Mouse (Mus musculus) adrenal gland, adult 18-20 months (tissue): ENCODE measurements around the gene Trim59. TPM values are rescaled to one million over a fixed set of nuclear protein-coding genes. Genes with fewer than 3 reads are reported as not detected.
"Not testable (repeated sequence)": the region's sequence is repeated elsewhere in the genome, so short reads cannot be mapped to it uniquely, and the experiment has no call there.

ENCODE experiments used
- DNase-seq, 2 experiments: peaks; one replicate each; pipeline ENCODE4 v3.0.0; 2021 to 2022; ENCODE audit warnings: low spot score in 2 of 2
- long read RNA-seq, 2 experiments: library from polyadenylated mRNA; stranded (forward); transcript quantifications; one replicate each; pipeline ENCODE4 v2.0.0; 2021
- total RNA-seq, 2 experiments: library from RNA; stranded (reverse); gene quantifications; 1 replicate in 1 of 2; 2 replicates in 1 of 2; pipeline ENCODE4 v1.2.3; 2021

The Trim59 gene
- total RNA-seq, result 1 to 10 TPM; 2.9 to 4.8 TPM
- long read RNA-seq, experiment 1, result 0 reads
- long read RNA-seq, experiment 2, partial matches to known transcripts, result 1 of 4 reads
- long read RNA-seq, experiment 2, other reads (novel, unspliced or antisense), result 2 of 4 reads

DNA sequence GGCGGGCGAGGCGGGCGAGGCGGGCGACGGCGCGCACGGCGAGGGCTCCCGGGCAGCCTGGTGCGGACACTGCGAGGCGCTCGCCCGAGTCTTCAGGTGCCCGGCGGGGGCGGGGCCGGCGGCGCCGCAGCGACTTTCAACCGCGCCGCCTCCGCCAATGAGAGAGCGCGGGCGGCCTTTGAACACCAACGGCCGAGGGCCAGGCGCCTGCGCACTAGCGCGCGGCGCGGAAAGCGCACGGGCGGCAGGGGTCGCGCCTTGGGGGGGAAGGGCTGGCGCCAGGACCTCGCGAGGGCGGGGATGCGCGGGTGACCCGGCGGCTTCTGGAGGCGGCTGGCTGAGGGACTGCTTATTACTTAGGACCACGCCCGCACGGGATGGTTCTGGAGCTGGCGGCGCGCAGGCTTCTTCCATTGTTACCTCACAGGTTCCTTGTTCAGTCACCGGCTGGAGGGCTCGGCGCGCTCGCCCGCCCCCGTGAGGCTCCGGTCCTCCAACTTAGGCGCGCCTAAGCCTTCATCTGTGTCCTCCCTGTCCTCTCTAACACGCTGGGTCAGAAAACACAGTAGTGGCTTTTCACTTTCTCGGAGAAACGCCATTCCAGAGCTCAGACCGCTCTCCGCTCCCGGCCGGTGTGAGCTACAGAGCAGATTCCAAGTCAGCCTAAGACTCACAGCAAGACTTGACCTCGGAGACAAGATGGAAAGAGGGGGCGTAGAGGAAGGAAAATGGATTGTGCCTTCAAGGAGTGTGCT is at the start of gene Trim59:
Trim59 (minus strand) TSS at position 111 of the 755 bp plus-strand sequence.
- peak; percentile 87 to 89 for DNase-seq

DNA sequence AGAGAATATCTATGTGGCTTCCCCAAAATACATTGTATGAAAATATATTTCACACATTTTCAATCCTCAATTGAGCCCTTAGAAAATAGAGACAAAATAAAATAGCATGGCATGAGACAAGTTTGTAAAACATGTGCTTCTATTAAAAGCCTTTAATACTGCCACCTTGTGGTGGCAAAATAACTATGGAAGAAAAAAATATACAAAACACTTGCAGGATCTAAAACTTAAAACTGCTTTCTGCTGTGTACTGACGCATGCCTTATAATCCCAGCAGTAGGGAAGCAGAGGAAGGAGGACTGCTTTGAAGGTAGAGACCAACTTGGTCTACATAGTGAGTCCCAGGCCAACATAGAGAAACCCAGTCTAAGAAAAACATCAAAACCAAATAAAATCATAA is 19.4 kb upstream of the Trim59 start:
- DNase-seq, result no peak

DNA sequence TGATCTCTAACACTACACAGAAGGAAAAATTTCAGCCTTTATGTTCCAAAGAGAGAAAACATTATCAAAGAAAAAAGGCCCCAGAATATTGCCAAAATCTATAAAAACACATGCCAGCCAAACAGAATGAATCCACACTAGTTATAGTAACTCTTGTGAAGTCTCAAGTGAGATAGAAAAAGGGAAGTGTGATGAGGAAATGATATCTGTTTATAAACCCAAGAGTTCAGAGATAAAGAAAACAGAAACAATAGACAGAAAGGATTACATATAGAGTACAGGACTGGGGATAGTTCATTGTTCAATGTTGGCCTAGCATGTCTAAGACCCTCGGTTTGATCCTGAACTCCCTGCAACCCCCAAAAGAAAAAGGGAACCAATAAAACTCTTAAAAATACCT is 18.2 kb upstream of the Trim59 start:
- DNase-seq, result no peak

DNA sequence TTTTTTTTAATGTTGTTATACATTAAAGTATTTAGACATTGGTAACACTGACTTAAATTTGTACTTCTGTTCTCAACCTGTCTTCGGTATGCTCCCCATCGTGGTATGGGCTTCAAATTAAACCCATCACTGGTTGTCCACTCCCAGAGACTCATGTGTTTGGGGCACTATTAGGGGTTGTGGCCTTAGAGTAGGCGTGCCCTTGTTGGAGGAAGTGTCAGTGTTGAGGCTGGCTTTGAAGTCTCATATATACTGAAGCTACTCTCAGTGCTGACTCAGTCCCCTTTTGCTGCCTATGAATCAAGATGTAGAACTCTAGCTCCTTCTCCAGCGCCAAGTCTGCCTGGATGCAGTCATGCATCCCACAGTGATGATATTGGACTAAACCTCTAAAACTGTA is 16.1 kb upstream of the Trim59 start:
- DNase-seq, result no peak

DNA sequence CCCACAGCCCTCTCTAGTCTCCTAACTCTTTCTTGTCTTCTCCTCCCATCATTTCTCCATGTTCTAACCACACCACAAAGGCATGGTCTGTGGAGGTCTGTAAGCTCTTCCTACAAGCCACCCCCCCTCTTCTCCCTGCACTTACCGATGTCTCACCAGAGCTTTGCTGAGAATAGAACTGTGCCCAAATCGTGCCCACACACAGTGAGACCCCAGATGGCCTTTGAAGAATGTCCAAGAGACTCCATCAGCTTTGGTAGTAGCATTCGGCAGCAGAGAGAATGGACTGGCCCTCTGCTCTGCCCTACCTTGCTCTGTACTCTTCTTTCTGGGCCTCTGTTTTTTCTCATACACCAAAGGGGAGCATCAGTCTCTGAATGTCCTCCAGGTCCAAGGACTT is 11.3 kb upstream of the Trim59 start:
- no peak for DNase-seq

DNA sequence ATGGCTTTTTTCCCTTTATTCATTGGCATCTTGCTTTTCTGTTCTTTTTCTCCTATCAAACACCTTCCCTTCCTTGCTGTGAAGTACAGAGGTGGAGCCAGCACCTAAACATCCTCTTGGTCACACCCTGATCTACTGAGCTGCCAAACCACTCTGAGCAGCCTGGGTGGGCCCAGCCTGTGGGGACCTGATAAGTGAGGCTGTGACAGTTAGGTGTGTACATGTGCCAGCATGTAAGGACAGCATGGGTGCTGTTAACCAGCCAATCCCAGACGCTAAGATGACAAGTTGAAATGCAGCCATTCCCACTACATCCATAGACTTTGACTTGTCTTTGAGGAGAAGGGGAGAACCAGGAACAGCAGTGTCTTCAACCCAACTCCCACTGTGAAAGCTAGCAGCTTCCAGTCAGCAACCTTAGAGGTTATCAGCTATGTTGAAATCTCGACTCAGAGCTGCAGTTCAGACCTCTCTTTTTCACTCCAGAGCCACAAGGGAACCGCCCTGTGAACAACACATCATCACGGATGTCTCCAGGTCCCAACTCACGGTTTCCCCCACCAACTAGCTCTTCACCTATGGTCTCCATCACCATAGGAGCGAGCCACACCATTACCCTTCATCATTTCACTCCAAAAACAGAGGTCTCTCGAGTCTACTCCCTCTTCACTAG is 10.3 kb upstream of the Trim59 start:
- DNase-seq, result no peak

DNA sequence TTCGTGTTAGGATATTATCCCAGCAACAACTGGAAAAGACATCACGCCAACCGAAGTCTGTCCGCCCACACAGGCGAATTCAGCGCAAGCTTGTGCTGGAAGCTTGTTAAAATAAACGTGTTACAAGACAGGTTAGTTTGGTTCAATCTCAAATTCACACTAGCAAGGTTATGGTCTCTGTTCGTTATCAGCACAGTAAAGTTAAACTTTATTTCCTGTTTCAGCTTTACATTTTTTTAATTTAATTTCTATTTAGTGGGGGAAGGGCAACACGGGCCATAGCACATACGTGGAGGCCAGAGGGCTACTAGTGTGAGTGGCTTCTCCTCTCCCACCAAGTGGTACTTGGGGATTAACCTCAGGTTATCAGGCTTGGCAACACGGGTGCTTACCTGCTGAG is 7.3 kb upstream of the Trim59 start:
- DNase-seq, result no peak

DNA sequence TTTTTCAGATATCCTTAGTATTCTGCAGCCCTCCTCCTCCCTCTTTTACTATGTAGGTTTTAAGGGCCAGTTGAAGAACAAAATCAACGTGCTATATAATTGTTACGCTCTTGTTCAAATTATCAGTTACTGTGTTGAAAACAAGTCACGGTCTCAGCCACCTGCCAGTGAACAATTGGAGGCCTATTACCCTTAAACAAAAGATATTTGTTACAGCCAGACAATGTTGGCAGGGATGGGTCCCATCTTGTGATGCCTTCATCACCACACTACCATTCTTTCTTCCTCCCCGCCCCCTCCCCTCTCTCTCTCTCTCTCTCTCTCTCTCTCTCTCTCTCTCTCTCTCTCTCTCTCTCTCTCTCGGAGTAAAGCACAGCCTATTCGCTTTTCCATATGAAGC is 4.5 kb upstream of the Trim59 start:
- DNase-seq, result no peak

DNA sequence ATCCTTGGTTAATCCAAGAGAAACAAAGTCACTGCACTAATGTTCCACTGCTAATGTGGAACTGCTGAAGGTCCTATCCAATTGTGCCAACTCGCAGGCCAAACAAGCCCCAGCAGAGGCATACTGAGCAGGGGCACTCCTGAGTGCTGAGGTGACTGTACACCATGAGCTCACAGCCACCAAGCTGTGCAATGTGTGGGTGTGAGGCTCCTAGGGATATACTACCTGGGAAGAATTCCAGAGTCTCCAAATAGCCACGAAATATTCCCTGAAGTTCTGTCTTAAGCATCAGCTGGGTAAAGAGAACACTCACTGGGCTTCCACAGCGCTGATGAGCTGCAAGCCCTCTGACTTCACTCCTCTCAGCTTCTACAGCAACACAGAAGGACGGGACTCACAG is 3.1 kb upstream of the Trim59 start:
- DNase-seq, result no peak

DNA sequence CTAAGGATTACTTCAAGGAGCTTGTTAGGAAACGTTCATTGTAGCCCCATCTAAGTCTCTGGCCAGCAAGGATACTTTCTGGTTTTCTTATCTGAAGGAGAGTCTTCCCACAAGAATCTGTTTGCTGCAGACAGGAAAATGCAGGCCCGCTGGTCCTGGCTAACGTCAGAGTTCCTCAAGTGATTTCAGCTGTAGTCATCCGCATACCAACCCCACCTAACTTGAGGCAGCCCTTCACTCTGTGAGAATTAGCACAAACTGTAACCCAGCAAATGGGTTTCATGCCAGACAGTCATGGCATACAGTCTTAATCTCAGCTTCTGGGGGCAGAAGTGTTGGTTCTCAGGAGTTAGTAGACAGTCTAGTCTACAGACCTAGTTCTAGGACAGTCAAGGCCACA is 2.0 kb upstream of the Trim59 start:
- DNase-seq, result no peak

DNA sequence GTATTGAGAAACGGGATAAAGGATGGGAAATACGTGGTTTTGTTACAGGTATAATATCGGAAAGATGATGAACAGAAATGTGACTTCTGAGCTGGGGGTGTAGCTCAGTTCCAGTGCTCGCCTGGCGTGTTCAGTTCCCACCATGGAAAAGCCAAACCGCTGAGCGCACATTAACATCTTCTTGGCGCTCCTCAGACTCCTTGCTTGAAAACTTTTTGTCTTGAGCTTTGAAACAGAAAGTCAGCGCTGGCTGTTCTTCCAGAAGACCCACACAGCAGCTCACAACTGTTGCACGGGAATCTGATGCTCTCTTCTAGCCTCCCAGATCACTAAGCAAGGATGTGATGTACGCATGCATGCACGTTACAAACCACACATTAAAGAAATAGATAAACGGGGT is 1.2 kb upstream of the Trim59 start:
- no peak for DNase-seq

DNA sequence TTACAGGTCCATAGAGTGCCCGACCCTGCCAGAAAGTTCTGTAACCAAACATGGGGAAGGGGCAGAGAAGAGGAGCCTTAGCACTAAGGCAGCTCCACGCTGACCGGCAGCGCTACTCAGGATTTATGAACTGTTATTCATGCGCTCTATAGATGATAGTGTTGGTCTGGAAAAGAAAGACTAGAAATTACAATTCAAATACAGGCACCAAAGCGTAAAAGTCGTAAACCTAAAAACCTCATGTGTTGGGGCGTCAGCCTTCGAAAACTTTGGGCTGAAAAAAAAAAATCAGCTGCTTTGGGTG is 797 bp upstream of the Trim59 start:
- DNase-seq, result no peak

DNA sequence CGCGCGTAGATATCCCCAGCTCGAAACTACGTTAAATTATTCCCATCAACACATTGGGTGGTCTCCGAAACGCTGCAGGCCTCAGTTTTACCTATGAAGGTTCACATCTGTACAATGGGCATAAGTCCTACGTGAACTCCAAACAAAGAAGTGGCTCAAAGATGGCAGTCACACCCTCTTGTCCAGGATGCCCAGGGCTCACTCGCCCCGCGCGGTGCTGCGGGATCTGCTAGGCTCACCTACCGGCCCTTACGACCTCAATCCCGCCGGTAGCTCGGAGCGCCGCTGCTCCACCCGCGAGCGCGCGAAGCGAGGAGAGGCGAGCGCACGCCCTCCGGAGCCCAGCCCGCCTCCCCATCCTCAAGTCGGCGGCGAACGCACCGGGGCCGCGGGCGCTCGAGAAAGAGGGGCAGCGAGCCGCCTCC is 376 bp downstream of the Trim59 start:
- no peak for DNase-seq

DNA sequence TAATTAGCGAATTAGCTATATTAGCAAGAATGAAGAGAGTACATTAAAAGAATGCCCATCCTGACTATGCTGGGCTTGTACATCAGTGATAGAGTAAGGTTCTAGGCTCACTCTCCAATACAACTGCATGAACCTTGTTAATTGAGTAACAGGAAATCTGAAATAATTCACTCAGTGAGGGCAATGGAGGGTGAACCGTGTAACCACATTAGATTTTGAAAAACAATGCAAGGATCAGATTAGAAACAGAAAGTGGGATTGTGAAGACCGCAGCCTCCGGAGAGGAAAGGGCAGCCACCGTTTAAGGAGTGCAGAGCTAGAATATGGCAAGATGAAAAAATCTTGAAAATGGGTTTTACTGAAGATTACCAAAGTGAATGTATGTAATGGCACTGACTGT is 3.3 kb downstream of the Trim59 start:
- no peak for DNase-seq

DNA sequence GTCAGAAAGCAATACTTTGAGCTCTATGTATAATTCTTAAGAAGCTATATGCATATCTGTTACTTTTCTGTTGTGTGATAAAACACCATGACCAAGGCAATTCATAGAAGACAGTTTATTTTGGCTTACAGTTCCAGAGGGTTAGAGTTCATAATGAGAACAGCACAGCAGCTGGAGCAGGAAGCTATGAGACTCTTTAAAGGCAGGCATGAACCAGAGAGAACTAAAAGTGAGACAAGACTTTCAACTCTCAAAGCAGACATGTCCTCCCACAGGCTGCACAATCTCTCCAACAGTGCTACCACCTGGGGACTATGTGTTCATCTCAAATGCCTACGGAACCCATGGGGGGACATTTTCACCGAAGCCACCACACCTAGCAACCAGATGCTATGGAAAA is 4.5 kb downstream of the Trim59 start:
- no peak for DNase-seq

DNA sequence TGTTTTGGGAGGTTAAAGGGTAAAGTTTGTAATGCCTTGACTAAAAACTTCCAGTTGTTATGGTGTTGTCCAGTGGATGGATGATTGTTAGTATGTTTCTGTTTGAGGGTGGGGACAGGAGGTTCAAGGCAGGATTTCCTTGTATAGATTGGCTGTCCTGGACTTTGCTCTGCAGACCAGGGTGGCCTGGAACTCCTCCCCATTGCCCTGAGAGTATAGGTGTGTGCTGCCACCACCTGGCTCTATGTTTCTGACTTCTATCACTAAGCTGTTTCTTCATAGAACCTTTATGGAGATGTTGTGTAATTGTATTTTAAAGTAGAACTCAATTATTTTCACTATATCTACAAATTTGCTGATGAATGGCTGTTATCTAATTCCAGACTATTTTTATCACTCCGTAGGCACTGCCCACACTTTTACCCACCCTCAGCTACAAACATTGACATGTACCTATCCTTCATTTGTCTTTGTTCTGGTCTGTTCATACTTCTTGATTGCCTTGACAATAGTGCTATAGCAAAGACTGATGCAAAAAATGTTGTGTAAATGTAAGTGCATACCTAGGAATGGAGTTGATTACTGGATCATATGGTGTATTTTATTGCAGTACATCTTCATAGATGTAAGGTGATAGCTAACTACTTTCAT is 18.3 kb downstream of the Trim59 start:
- no peak for DNase-seq

DNA sequence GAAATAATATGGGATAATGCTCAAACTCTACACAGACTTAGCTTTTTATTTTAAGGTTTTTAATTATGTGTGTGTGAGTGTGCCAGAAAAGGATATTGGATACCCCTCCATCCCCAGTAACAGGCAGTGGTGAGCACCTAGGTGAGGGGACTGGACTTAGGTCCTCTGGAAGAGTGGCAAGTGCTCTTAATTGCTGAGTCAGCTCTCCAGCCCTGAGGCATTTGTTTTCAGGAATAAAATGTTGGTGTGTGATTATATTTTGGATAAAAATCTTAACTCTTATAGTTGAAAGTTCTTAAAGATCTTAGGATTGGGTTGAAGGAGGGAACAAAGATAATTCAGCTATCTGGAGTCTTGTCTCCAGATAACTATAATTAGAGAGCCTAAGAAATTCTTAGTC is 23.8 kb downstream of the Trim59 start:
- DNase-seq, result no peak

DNA sequence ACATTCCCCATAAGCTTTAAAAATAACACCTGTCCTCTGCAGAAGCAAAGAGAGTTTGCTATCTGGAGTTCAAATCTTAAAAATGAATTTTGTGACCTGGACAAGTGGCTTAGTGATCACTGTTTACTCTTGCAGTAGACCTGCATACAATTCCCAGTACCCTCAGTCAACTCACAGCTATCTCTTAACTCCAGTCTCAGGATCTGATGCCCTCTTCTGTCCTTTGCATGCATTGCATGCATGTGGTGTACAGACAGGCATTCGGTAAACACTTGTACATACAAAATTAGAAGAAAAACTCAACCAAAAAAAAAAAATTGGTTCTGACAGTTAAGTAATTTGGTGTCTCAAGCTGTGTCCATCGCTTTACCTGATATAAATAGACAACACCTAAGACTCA is 24.3 kb downstream of the Trim59 start:
- DNase-seq, result no peak

DNA sequence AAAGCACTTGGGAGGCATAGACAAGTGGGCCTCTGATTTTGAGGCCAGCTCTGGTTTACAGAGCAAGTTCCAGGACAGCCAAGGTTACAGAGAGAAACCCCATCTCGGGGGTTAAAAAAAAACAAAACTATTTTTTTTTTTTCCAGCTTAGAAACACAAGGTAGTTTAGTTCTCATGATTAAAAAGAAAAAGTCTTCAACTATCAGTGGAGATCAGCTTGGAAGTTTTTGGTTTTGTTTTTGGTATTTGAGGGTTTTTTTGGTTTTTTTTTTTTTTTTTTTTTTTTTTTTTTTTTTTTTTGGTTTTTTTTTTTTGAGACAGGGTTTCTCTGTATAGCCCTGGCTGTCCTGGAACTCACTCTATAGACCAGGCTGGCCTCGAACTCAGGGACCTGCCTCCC is 25.9 kb downstream of the Trim59 start:
- DNase-seq, result not testable (repeated sequence)

DNA sequence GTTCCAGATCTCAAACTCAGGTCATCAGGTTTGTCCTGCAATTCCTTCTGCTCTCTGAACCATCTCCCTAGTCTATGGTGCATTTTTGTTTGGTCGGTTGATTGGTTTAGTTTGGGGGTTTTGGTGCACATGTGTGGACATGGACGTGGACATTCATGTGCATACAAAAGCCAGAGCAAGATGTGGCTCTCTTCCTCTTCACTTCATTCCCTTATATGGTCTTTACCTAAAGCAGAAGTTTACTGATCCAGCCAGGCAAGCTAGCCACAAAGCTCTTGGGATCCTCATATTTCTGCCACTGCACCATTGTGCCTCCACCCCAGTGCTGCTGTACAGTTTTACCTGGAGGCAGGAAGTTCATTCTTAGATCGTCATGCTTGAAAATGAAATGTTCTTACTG is 27.4 kb downstream of the Trim59 start:
- DNase-seq, result no peak

DNA sequence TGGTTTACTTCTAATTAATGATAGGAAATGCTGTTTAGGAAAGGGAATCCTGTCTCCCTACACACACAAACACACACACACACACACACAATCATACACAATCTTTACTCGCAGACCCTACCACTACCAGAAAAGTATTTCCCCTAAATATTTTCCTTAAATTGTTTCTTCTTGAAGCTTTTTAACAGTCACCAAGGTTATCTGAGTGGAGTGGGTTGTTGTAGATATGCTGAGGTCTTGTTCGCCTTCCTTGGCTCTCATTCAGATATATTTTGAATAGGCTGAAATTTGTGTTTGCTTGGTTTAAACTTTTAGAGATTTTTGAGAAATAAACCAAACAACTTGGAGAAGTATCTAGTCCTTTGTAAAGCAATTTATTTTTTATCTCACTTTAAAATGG is 35.7 kb downstream of the Trim59 start:
- DNase-seq, result no peak

DNA sequence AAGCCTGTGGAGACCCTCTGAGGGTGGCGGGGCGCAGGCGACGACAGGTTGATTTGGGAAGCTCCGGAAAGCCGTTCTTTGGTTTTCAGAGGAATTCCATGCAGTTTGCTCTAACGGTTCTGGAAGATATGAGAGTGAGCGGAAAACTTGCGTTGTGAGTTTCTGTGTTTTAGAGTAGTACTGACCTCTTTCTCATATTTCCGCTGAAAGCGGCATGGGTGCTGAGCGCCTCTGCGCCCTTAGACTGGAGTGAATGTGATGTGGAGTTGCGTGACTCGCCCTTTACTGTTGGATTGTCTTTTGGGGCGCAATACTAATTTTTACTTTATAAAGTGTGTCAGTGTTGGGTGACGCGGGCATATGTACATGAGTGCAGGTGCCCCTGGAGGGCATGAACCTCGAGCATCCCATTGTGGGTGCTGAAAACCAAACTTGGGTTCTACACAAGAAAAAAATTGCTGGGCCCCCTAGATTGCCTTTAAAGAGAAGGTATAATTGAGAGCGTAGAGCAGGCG is 38.3 kb downstream of the Trim59 start:
- DNase-seq, result no peak
